Mouse (Mus musculus): ENCODE measurements at regions not wholly inside any gene's neighbourhood (a gene's known extent, or its start where the extent isn't known, plus 50 kb on each side); places are given as distances from the start of the nearest gene placed in this dataset.
A peak's percentile ranks its signal among the peaks of the same experiment; 100 is the strongest.

GRCm38 (mm10) chr11:40624126-40624778 is 70.8 kb downstream of the Mat2b start:
- ATAC-seq (replicated peaks; ENCODE audit: low FRiP score, low TSS enrichment, low read depth) (no peak), DNase-seq (ENCODE audit: low spot score) (no peak)
- Histone ChIP-seq H3K4me3 (ENCODE audit: low read depth, low read length) (no peak overlapping the region), H3K36me3 (ENCODE audit: control insufficient read depth, insufficient read depth, low read length) (no peaks in the 10 kb centered on the region), H3K4me2 (ENCODE audit: low read length) (no peak overlapping the region), H3K27ac (ENCODE audit: low read depth) (no peak overlapping the region), H3K27me3 (replicated peaks; ENCODE audit: control insufficient read depth, insufficient read depth, low read length) (no peaks in the 10 kb centered on the region), H3K9ac (ENCODE audit: low read length) (no peak overlapping the region), H3K4me1 (replicated peaks; ENCODE audit: control insufficient read depth, insufficient read depth, low read length) (no peaks in the 10 kb centered on the region), H3K9me3 (ENCODE audit: control insufficient read depth, low read length) (no peaks in the 10 kb centered on the region)
- WGBS, result 82% methylated on average over 3 of the region's 3 CpGs

GRCm38 (mm10) chr11:40620036-40620435 is 75.0 kb downstream of the Mat2b start:
- Histone ChIP-seq H3K4me3 (ENCODE audit: low read depth, low read length) (no peak overlapping the region), H3K4me1 (replicated peaks; ENCODE audit: control insufficient read depth, insufficient read depth, low read length) (no peaks in the 10 kb centered on the region), H3K4me2 (ENCODE audit: low read length) (no peak overlapping the region), H3K9me3 (ENCODE audit: control insufficient read depth, low read length) (no peaks in the 10 kb centered on the region), H3K27me3 (replicated peaks; ENCODE audit: control insufficient read depth, insufficient read depth, low read length) (no peaks in the 10 kb centered on the region), H3K27ac (ENCODE audit: low read depth) (no peak overlapping the region), H3K9ac (ENCODE audit: low read length) (no peak overlapping the region), H3K36me3 (ENCODE audit: control insufficient read depth, insufficient read depth, low read length) (no peaks in the 10 kb centered on the region)
- DNase-seq (ENCODE audit: low spot score), result no peak
- ATAC-seq (replicated peaks; ENCODE audit: low FRiP score, low TSS enrichment, low read depth), result no peak
- WGBS, result 62% methylated on average over 7 of the region's 7 CpGs

- ATAC-seq (replicated peaks; ENCODE audit: low FRiP score, low TSS enrichment, low read depth), result no peak
- H3K4me2 ChIP-seq (ENCODE audit: low read length), result no peak overlapping the region
- H3K27ac ChIP-seq (ENCODE audit: low read depth), result no peak overlapping the region
- no peaks in the 10 kb centered on the region for H3K27me3 ChIP-seq (replicated peaks; ENCODE audit: control insufficient read depth, insufficient read depth, low read length)
- 96% methylated on average over 9 of the region's 9 CpGs for WGBS
- H3K4me1 ChIP-seq (replicated peaks; ENCODE audit: control insufficient read depth, insufficient read depth, low read length), result no peaks in the 10 kb centered on the region
- no peaks in the 10 kb centered on the region for H3K36me3 ChIP-seq (ENCODE audit: control insufficient read depth, insufficient read depth, low read length)
- H3K9ac ChIP-seq (ENCODE audit: low read length), result no peak overlapping the region
- DNase-seq (ENCODE audit: low spot score), result no peak
- H3K4me3 ChIP-seq (ENCODE audit: low read depth, low read length), result no peak overlapping the region
- no peaks in the 10 kb centered on the region for H3K9me3 ChIP-seq (ENCODE audit: control insufficient read depth, low read length)
These were observed 92.0 kb downstream of the Mat2b start for GRCm38 (mm10) chr11:40603008-40603407.

- Histone ChIP-seq H3K9ac (ENCODE audit: low read length) (no peak overlapping the region), H3K4me1 (replicated peaks; ENCODE audit: control insufficient read depth, insufficient read depth, low read length) (no peaks in the 10 kb centered on the region), H3K36me3 (ENCODE audit: control insufficient read depth, insufficient read depth, low read length) (no peaks in the 10 kb centered on the region), H3K27ac (ENCODE audit: low read depth) (no peak overlapping the region), H3K4me3 (ENCODE audit: low read depth, low read length) (no peak overlapping the region), H3K9me3 (ENCODE audit: control insufficient read depth, low read length) (no peaks in the 10 kb centered on the region), H3K27me3 (replicated peaks; ENCODE audit: control insufficient read depth, insufficient read depth, low read length) (no peaks in the 10 kb centered on the region), H3K4me2 (ENCODE audit: low read length) (no peak overlapping the region)
- 0% methylated on average over 1 of the region's 1 CpGs for WGBS
- DNase-seq (ENCODE audit: low spot score) (no peak), ATAC-seq (replicated peaks; ENCODE audit: low FRiP score, low TSS enrichment, low read depth) (no peak)
These were observed 93.5 kb downstream of the Mat2b start for GRCm38 (mm10) chr11:40601572-40601909.

- ATAC-seq (replicated peaks; ENCODE audit: low FRiP score, low TSS enrichment, low read depth), result no peak
- Histone ChIP-seq H3K4me2 (ENCODE audit: low read length) (no peak overlapping the region), H3K9me3 (ENCODE audit: control insufficient read depth, low read length) (no peaks in the 10 kb centered on the region), H3K27me3 (replicated peaks; ENCODE audit: control insufficient read depth, insufficient read depth, low read length) (no peaks in the 10 kb centered on the region), H3K4me1 (replicated peaks; ENCODE audit: control insufficient read depth, insufficient read depth, low read length) (no peaks in the 10 kb centered on the region), H3K4me3 (ENCODE audit: low read depth, low read length) (no peak overlapping the region), H3K27ac (ENCODE audit: low read depth) (no peak overlapping the region), H3K36me3 (ENCODE audit: control insufficient read depth, insufficient read depth, low read length) (no peaks in the 10 kb centered on the region), H3K9ac (ENCODE audit: low read length) (no peak overlapping the region)
- no peak for DNase-seq (ENCODE audit: low spot score)
- 26% methylated on average over 11 of the region's 11 CpGs for WGBS
These were observed 94.0 kb downstream of the Mat2b start for GRCm38 (mm10) chr11:40600773-40601571.

GRCm38 (mm10) chr11:40599956-40600772 is 94.8 kb downstream of the Mat2b start:
- Histone ChIP-seq H3K27ac (ENCODE audit: low read depth) (no peak overlapping the region), H3K4me1 (replicated peaks; ENCODE audit: control insufficient read depth, insufficient read depth, low read length) (no peaks in the 10 kb centered on the region), H3K9me3 (ENCODE audit: control insufficient read depth, low read length) (no peaks in the 10 kb centered on the region), H3K4me2 (ENCODE audit: low read length) (peak overlapping the region; percentile 4; the same call in 1 of the 2 replicates), H3K9ac (ENCODE audit: low read length) (no peak overlapping the region), H3K4me3 (ENCODE audit: low read depth, low read length) (no peak overlapping the region), H3K36me3 (ENCODE audit: control insufficient read depth, insufficient read depth, low read length) (no peaks in the 10 kb centered on the region), H3K27me3 (replicated peaks; ENCODE audit: control insufficient read depth, insufficient read depth, low read length) (no peaks in the 10 kb centered on the region)
- ATAC-seq (replicated peaks; ENCODE audit: low FRiP score, low TSS enrichment, low read depth), result no peak
- DNase-seq (ENCODE audit: low spot score), result peak; percentile 83
- 9% methylated on average over 15 of the region's 15 CpGs for WGBS

GRCm38 (mm10) chr11:40596347-40596746 is 98.7 kb downstream of the Mat2b start:
- no peaks in the 10 kb centered on the region for H3K36me3 ChIP-seq (ENCODE audit: control insufficient read depth, insufficient read depth, low read length)
- no peaks in the 10 kb centered on the region for H3K27me3 ChIP-seq (replicated peaks; ENCODE audit: control insufficient read depth, insufficient read depth, low read length)
- H3K4me2 ChIP-seq (ENCODE audit: low read length), result no peak overlapping the region
- no peak overlapping the region for H3K4me3 ChIP-seq (ENCODE audit: low read depth, low read length)
- ATAC-seq (replicated peaks; ENCODE audit: low FRiP score, low TSS enrichment, low read depth) (no peak), DNase-seq (ENCODE audit: low spot score) (no peak)
- WGBS, result 62% methylated on average over 3 of the region's 3 CpGs
- H3K9ac ChIP-seq (ENCODE audit: low read length), result no peak overlapping the region
- no peak overlapping the region for H3K27ac ChIP-seq (ENCODE audit: low read depth)
- no peaks in the 10 kb centered on the region for H3K9me3 ChIP-seq (ENCODE audit: control insufficient read depth, low read length)
- H3K4me1 ChIP-seq (replicated peaks; ENCODE audit: control insufficient read depth, insufficient read depth, low read length), result no peaks in the 10 kb centered on the region

- Histone ChIP-seq H3K4me3 (ENCODE audit: low read depth, low read length) (no peak overlapping the region), H3K36me3 (ENCODE audit: control insufficient read depth, insufficient read depth, low read length) (no peaks in the 10 kb centered on the region), H3K4me1 (replicated peaks; ENCODE audit: control insufficient read depth, insufficient read depth, low read length) (no peaks in the 10 kb centered on the region), H3K9me3 (ENCODE audit: control insufficient read depth, low read length) (no peaks in the 10 kb centered on the region), H3K27ac (ENCODE audit: low read depth) (no peak overlapping the region), H3K9ac (ENCODE audit: low read length) (no peak overlapping the region), H3K27me3 (replicated peaks; ENCODE audit: control insufficient read depth, insufficient read depth, low read length) (no peaks in the 10 kb centered on the region), H3K4me2 (ENCODE audit: low read length) (no peak overlapping the region)
- WGBS, result 70% methylated on average over 4 of the region's 4 CpGs
- DNase-seq (ENCODE audit: low spot score) (no peak), ATAC-seq (replicated peaks; ENCODE audit: low FRiP score, low TSS enrichment, low read depth) (no peak)
These were observed 102.9 kb downstream of the Mat2b start for GRCm38 (mm10) chr11:40592056-40592455.
